Mouse (Mus musculus) embryonic facial prominence, embryonic 12.5 days (tissue): ENCODE results near the gene Krtcap2. TPM values are rescaled to one million over a fixed set of nuclear protein-coding genes. Genes with fewer than 3 reads are reported as not detected.
A peak's percentile ranks its signal among the peaks of the same experiment; 100 is the strongest.

Experiments
- ATAC-seq: fragments of 200-750 bp; cut with Nextera tagmentation; 2 replicates; pipeline ENCODE4 v1.8.0; 2017; ENCODE audit not compliant: insufficient number of reproducible peaks, insufficient read depth, low FRiP score, low TSS enrichment
- H3K27ac ChIP-seq: fragments of 300-500 bp; sonication (generic); 2 replicates; pipeline ENCODE4 v1.5.1; 2016; ENCODE audit warnings: mild to moderate bottlenecking
- H3K27me3 ChIP-seq: fragments of 300-500 bp; sonication (generic); 2 replicates; pipeline ENCODE4 v1.6.1; 2016; ENCODE audit warnings: mild to moderate bottlenecking, moderate library complexity
- H3K36me3 ChIP-seq: fragments of 300-500 bp; sonication (generic); 2 replicates; pipeline ENCODE4 v1.6.1; 2016; ENCODE audit warnings: mild to moderate bottlenecking
- H3K4me1 ChIP-seq: fragments of 300-500 bp; sonication (generic); 2 replicates; pipeline ENCODE4 v1.6.1; 2016
- H3K4me2 ChIP-seq: fragments of 300-500 bp; sonication (generic); replicated peaks from 2 replicates; pipeline ENCODE4 v1.6.1; 2016; ENCODE audit warnings: mild to moderate bottlenecking, moderate library complexity
- H3K4me3 ChIP-seq: fragments of 300-500 bp; sonication (generic); 2 replicates; pipeline ENCODE4 v1.5.1; 2016; ENCODE audit warnings: mild to moderate bottlenecking
- H3K9ac ChIP-seq: fragments of 300-500 bp; sonication (generic); 2 replicates; pipeline ENCODE4 v1.6.1; 2016; ENCODE audit warnings: mild to moderate bottlenecking, moderate library complexity
- H3K9me3 ChIP-seq: fragments of 300-500 bp; sonication (generic); 2 replicates; pipeline ENCODE4 v1.6.1; 2016; ENCODE audit warnings: mild to moderate bottlenecking, moderate library complexity
- WGBS: fragments of 180-500 bp; shearing (Covaris S2); methylation state at CpG from one replicate; pipeline ENCODE4 v1.1.7; 2016; 5-methylcytosine and 5-hydroxymethylcytosine counted together
- polyA plus RNA-seq: library from polyadenylated mRNA; unstranded; fragments of >200 nt; fragmentation: Nextera tagmentation; extraction: Ambion mirVana; gene quantifications from 2 replicates; pipeline ENCODE4 v1.2.1, GENCODE M21; 2016

Krtcap2 gene
- polyA plus RNA-seq, 1 experiment from 2014 or later: 306 TPM

DNA sequence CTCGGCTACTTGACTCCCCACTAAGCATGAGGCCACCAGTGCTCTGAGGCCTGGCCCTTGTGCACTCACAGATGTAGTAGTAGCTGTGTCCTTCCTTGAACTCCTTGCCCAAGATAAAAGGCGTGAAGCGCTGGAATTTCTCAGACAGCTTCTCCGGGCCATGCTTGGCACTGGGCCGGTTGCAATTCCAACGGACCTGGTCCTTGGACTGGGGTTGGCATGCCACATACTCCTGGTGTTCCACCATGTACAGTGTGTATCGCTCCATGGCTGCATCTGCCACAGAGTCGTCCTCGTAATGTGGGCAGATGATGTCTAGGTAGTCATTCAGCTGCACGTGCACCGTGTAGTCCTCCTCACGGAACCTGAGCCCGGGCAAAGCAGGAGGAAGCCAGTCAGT, 30.3 kb downstream of the Krtcap2 start:
- Histone ChIP-seq H3K4me3 (no peak overlapping the region), H3K4me2 (peak overlapping the region; percentile 93), H3K27me3 (peaks cover 13% of the 10 kb centered on the region), H3K27ac (no peak overlapping the region), H3K9me3 (no peaks in the 10 kb centered on the region), H3K4me1 (peaks cover 42% of the 10 kb centered on the region), H3K36me3 (0 out of 2 replicates have a peak, but pooled peaks cover 4% of the 10 kb centered on the region), H3K9ac (no peak overlapping the region)
- WGBS: 90% methylated on average over 13 of the region's 13 CpGs
- ATAC-seq: no peak

GRCm38 (mm10) chr3:89277281-89278021, 31.7 kb downstream of the Krtcap2 start:
- Histone ChIP-seq H3K4me1 (peaks cover 46% of the 10 kb centered on the region), H3K27ac (peak overlapping the region; percentile 65), H3K9me3 (no peaks in the 10 kb centered on the region), H3K36me3 (0 out of 2 replicates have a peak, but pooled peaks cover 4% of the 10 kb centered on the region), H3K4me2 (peak overlapping the region; percentile 93), H3K9ac (peak overlapping the region; percentile 11; the same call in 1 of the 2 replicates), H3K27me3 (peaks cover 19% of the 10 kb centered on the region), H3K4me3 (peak overlapping the region; percentile 51)
- ATAC-seq: no peak
- 34% methylated on average over 14 of the region's 14 CpGs for WGBS

DNA sequence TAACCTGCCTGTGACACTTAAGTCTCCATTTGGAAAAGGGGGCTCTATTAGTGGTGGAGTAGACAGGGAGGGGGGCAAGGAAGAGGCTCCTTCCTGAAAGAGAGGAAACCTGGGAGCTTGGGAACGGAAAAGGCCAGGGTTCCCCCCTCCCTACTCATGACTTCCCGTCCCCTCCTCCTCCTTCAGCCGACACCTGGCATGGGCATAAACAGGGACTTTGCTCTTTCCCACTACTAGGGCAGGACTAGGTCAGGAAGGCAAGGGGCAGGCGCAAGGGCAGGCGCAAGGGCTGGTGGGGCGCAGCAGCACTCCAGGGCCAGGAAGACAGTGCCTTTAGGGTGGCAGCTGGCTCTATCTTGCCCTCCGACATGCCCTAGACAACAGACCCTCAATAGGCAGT, 32.3 kb downstream of the Krtcap2 start:
- no peak for ATAC-seq
- H3K4me2 ChIP-seq: peak overlapping the region; percentile 93
- peak overlapping the region; percentile 65 for H3K9ac ChIP-seq
- H3K4me3 ChIP-seq: peak overlapping the region; percentile 51
- WGBS: 54% methylated on average over 7 of the region's 7 CpGs
- H3K4me1 ChIP-seq: peaks cover 46% of the 10 kb centered on the region
- peak overlapping the region; percentile 65 for H3K27ac ChIP-seq
- peaks cover 19% of the 10 kb centered on the region for H3K27me3 ChIP-seq
- 0 out of 2 replicates have a peak, but pooled peaks cover 4% of the 10 kb centered on the region for H3K36me3 ChIP-seq
- H3K9me3 ChIP-seq: no peaks in the 10 kb centered on the region

GRCm38 (mm10) chr3:89278643-89279042, 32.9 kb downstream of the Krtcap2 start:
- H3K4me2 ChIP-seq: peak overlapping the region; percentile 93
- H3K36me3 ChIP-seq: 0 out of 2 replicates have a peak, but pooled peaks cover 4% of the 10 kb centered on the region
- peak overlapping the region; percentile 65; the same call in 1 of the 2 replicates for H3K27ac ChIP-seq
- H3K27me3 ChIP-seq: peaks cover 19% of the 10 kb centered on the region
- WGBS: 16% methylated on average over 8 of the region's 8 CpGs
- peaks cover 46% of the 10 kb centered on the region for H3K4me1 ChIP-seq
- peak overlapping the region; percentile 51 for H3K4me3 ChIP-seq
- ATAC-seq: no peak
- peak overlapping the region; percentile 65 for H3K9ac ChIP-seq
- no peaks in the 10 kb centered on the region for H3K9me3 ChIP-seq

- Histone ChIP-seq H3K36me3 (0 out of 2 replicates have a peak, but pooled peaks cover 4% of the 10 kb centered on the region), H3K27me3 (peaks cover 19% of the 10 kb centered on the region), H3K4me3 (peak overlapping the region; percentile 51), H3K4me1 (peaks cover 46% of the 10 kb centered on the region), H3K27ac (peak overlapping the region; percentile 84), H3K4me2 (peak overlapping the region; percentile 93), H3K9me3 (no peaks in the 10 kb centered on the region), H3K9ac (peak overlapping the region; percentile 65)
- peak; percentile 79 for ATAC-seq
- 3% methylated on average over 35 of the region's 35 CpGs for WGBS
Measured at GRCm38 (mm10) chr3:89279153-89279890, 33.6 kb downstream of the Krtcap2 start.

DNA sequence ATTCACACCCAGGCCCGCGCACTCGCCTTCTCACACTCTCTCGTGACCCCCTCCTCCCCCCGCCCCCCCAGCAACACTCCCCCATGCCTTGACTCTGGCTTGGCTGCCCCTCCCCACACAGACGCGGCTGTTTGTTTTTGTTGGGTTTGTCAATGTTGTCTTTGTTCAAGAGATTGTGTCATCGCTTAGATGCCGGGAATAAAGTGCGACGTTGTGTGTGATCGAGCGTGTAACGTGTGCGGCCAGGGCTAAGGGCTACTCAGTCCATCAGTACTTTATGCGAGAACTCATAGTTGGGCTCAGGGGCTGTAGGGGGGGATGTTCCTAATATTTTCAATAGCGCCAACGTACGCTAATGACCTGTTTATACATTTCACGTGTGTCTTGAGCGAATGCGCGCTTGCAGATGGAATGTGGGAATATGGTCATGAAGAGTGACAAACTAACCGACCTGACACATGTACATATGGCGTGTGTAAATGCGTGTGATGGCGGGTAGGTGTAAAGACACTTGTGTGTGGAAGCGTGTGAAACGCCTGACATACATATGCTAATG, 34.4 kb downstream of the Krtcap2 start:
- H3K4me2 ChIP-seq: peak overlapping the region; percentile 93
- H3K9ac ChIP-seq: peak overlapping the region; percentile 65; the same call in 1 of the 2 replicates
- no peak for ATAC-seq
- WGBS: under 1% methylated on average over 29 of the region's 29 CpGs
- H3K9me3 ChIP-seq: no peaks in the 10 kb centered on the region
- H3K27me3 ChIP-seq: peaks cover 19% of the 10 kb centered on the region
- peaks cover 46% of the 10 kb centered on the region for H3K4me1 ChIP-seq
- H3K36me3 ChIP-seq: 0 out of 2 replicates have a peak, but pooled peaks cover 2% of the 10 kb centered on the region
- peak overlapping the region; percentile 84 for H3K27ac ChIP-seq
- H3K4me3 ChIP-seq: peak overlapping the region; percentile 51

DNA sequence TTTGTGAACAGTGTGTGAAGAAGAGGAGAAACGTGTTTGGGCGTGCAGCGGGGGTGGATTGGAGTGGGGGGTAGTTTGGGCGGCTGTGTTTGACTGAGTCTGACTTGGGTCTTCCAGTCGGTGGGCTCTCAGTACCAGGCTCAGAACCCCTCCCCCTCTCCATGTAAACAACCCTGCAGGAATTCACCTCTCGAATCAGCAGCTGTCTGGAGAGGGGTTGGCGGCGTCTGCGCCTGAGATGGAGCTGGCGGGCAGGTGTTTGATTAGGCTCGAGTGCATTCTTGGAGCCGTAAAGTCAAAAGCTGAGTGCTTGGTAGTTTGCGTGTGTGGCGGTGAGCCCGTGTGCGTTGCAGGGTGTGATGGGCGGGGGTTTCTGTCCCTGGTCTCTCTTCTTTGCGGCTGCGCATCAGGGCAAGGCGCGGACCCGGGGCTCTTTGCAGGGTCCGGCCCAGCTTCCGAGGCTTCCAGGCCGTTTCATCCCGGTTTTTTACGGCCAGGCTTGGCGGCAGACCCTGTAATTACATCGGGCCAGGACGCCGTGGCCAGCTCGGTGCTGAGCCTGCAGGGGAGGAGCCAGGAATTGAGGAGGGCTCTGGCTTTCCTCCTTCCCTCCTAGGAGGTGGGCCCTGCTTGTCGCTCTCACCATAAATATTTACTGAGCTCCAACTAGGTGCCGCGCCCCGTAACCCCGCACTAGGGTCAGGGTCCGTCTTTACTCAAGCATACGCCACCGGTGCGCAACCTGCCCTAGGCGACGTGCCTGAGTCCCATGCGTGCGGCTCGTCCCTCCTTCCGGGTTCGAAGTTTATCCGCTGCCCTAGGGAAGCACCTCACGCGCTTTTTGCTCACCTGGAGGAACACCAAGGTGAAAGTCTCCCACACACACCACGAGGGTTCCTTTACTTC, 35.1 kb downstream of the Krtcap2 start, which contains the start of gene Efna1:
TSS of gene Efna1 (minus strand) at position 537 of the 906 bp plus-strand sequence.
- H3K9ac ChIP-seq: peak within 1 kb of the TSS; percentile 65
- no peaks in the 10 kb centered on the region for H3K9me3 ChIP-seq
- H3K36me3 ChIP-seq: no peaks in the 10 kb centered on the region
- H3K27ac ChIP-seq: peak within 1 kb of the TSS; percentile 84
- WGBS: under 1% methylated on average over 52 of the region's 52 CpGs
- peaks cover 19% of the 10 kb centered on the region for H3K27me3 ChIP-seq
- peaks cover 46% of the 10 kb centered on the region for H3K4me1 ChIP-seq
- peak within 1 kb of the TSS; percentile 51 for H3K4me3 ChIP-seq
- peak within 1 kb of the TSS; percentile 93 for H3K4me2 ChIP-seq
- no peak for ATAC-seq

DNA sequence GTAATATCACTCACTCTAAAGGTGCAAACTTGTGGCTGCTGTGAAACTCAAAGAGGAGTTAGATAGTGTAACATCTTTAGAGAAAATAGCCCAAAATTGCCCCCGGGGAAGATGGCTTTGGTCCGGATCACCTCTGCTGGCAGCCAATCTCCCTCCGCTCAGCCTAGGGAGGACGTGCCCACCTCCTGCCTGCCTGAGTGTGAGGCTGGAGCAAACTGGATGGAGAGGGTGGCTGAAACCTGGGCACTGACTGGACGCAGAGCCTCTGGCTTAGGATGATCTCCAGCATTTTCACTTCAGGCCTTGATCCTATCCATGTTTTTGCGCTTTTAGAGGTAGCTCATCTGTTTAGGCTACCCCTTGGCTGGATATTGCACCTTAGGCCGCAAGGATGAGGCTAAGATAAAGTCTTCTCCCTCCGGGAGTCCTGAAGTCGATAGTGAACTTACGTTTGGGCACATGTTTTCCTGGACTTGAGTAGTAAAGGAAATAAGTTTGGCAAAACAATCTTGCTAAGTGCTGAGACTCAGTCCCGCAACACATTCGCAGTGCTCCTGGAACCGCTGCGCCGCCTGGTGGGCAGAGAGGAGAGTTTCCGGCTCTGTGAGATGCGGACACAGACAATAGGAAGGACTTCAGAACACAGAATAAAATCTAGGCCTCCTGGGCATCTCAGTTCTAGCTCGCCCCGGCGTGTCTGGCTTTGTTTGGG, 36.0 kb downstream of the Krtcap2 start:
- Histone ChIP-seq H3K4me1 (peaks cover 45% of the 10 kb centered on the region), H3K9me3 (no peaks in the 10 kb centered on the region), H3K4me2 (peak overlapping the region; percentile 93), H3K36me3 (no peaks in the 10 kb centered on the region), H3K27ac (no peak overlapping the region), H3K9ac (peak overlapping the region; percentile 53), H3K27me3 (peaks cover 19% of the 10 kb centered on the region), H3K4me3 (peak overlapping the region; percentile 51)
- 11% methylated on average over 20 of the region's 20 CpGs for WGBS
- ATAC-seq: no peak

DNA sequence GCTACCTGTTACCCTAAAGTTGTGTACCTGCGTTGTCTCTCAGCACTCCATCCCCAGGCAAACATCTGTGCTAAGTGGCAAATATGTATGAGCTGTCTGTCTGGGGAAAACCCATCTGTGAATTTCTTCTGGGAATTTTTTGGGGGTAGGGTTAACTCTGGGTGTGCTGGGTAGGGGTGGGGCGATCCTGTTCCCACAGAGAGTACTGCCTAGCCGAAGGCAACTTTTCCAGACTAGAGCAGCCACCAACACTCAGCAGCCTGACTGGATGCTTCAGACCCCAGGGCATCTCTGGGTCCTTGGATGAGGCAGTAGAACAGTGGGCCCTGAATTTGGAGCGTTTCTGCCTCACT, 36.5 kb downstream of the Krtcap2 start:
- H3K27ac ChIP-seq: no peak overlapping the region
- no peaks in the 10 kb centered on the region for H3K36me3 ChIP-seq
- H3K4me2 ChIP-seq: no peak overlapping the region
- H3K4me3 ChIP-seq: no peak overlapping the region
- H3K9ac ChIP-seq: peak overlapping the region; percentile 16; the same call in 1 of the 2 replicates
- H3K27me3 ChIP-seq: peaks cover 19% of the 10 kb centered on the region
- H3K9me3 ChIP-seq: no peaks in the 10 kb centered on the region
- peaks cover 45% of the 10 kb centered on the region for H3K4me1 ChIP-seq
- 16% methylated on average over 4 of the region's 4 CpGs for WGBS
- no peak for ATAC-seq

DNA sequence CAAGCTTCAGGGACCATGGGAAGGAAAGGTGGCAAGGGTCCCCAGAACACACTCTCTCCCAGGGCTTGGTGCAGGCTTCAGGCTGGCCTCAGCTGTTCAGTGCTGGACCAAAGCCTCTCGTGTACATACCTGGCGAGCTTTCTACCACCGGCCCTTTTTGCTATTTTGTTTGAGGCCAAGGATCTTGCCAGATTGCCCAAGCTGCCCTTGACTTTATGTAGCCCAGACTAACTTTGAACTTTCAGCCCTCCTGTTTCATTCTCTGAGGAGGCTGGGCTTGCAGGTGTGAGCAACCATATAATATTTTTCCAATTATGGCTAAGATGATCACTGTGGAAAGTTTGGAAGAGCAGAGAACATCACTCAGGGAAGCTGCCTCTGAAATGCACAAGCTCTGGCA, 38.5 kb downstream of the Krtcap2 start:
- WGBS: 90% methylated on average over 3 of the region's 3 CpGs

More for the DNA sequence above, 38.5 kb downstream of the Krtcap2 start:
- Histone ChIP-seq H3K4me3 (no peak overlapping the region), H3K9me3 (no peaks in the 10 kb centered on the region), H3K27ac (no peak overlapping the region), H3K4me2 (no peak overlapping the region), H3K9ac (no peak overlapping the region), H3K36me3 (no peaks in the 10 kb centered on the region), H3K4me1 (peaks cover 36% of the 10 kb centered on the region), H3K27me3 (peaks cover 19% of the 10 kb centered on the region)
- no peak for ATAC-seq
